Mouse (Mus musculus): ENCODE measurements around the gene Gm8122. TPM values are rescaled to one million over a fixed set of nuclear protein-coding genes. Genes with fewer than 3 reads are reported as not detected.
"Not testable (repeated sequence)": the region's sequence is repeated elsewhere in the genome, so short reads cannot be mapped to it uniquely, and the experiment has no call there.

Gene Gm8122
- polyA plus RNA-seq, 1 experiment from 2014 or later = not detected

GRCm38 (mm10) chr14:43249611-43250170 lies 14.6 kb upstream of the Gm8122 start:
- H3K36me3 ChIP-seq (replicated peaks); H3K4me3 ChIP-seq; DNase-seq (ENCODE audit: extremely low spot score, low spot score); H3K27me3 ChIP-seq (ENCODE audit: poor library complexity, severe bottlenecking); H3K4me1 ChIP-seq; H3K27ac ChIP-seq; H3K9me3 ChIP-seq: not testable (repeated sequence)
- 10% methylated on average over 10 of the region's 12 CpGs for WGBS

DNA sequence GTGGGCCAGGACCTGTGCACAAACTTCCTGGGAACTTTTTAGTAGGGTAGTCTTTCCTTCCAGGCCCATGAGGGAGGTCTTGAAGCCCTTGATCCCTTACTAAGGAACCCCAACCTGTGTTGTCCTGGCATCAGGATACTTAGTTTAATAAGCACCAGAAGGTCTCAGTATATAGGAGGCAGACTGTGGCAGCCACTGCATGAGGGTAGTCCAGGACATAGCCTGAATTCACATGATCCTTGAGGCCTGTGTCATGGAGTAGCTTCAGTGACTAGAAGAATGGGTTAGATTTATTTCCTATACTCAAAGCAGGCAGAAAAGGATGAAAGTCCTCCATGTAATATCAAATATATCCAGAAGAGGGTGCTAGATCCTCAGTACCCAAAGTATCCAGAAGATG lies 2.7 kb upstream of the Gm8122 start:
- DNase-seq (ENCODE audit: extremely low spot score, low spot score); H3K27ac ChIP-seq; H3K36me3 ChIP-seq (replicated peaks): not testable (repeated sequence)

More for the DNA sequence above, 2.7 kb upstream of the Gm8122 start:
- not testable (repeated sequence) for H3K4me1 ChIP-seq; H3K4me3 ChIP-seq; H3K9me3 ChIP-seq; H3K27me3 ChIP-seq (ENCODE audit: poor library complexity, severe bottlenecking)

Other genes with a start within 250 kb of the Gm8122 start
- not detected in 2 replicates for gene Gm8082, start 241.7 kb downstream of the Gm8122 start, polyA plus RNA-seq (2016; fragmentation: Nextera tagmentation; extraction: Ambion mirVana)
- not detected in 2 replicates for gene Gm10376, start 219.7 kb downstream of the Gm8122 start, polyA plus RNA-seq (2016; fragmentation: Nextera tagmentation; extraction: Ambion mirVana)
- gene Gm8094, start 158.7 kb downstream of the Gm8122 start, polyA plus RNA-seq (2016; fragmentation: Nextera tagmentation; extraction: Ambion mirVana) = not detected in 2 replicates
- gene Gm8104, start 134.7 kb downstream of the Gm8122 start, polyA plus RNA-seq (2016; fragmentation: Nextera tagmentation; extraction: Ambion mirVana) = not detected in 2 replicates
- gene Gm7233, start 55.4 kb downstream of the Gm8122 start, polyA plus RNA-seq (2016; fragmentation: Nextera tagmentation; extraction: Ambion mirVana) = not detected in 2 replicates
- not detected in 2 replicates for gene Gm8126, start 23.3 kb upstream of the Gm8122 start, polyA plus RNA-seq (2016; fragmentation: Nextera tagmentation; extraction: Ambion mirVana)
- not detected in 2 replicates for gene Gm9732, start 39.7 kb upstream of the Gm8122 start, polyA plus RNA-seq (2016; fragmentation: Nextera tagmentation; extraction: Ambion mirVana)
- not detected in 2 replicates for gene Gm8127, start 58.5 kb upstream of the Gm8122 start, polyA plus RNA-seq (2016; fragmentation: Nextera tagmentation; extraction: Ambion mirVana)
- gene 1700001F09Rik, start 112.5 kb upstream of the Gm8122 start, polyA plus RNA-seq (2016; fragmentation: Nextera tagmentation; extraction: Ambion mirVana) = not detected in 2 replicates
- gene Gm8138, start 181.0 kb upstream of the Gm8122 start, polyA plus RNA-seq (2016; fragmentation: Nextera tagmentation; extraction: Ambion mirVana) = not detected in 2 replicates